Mouse (Mus musculus) spleen, adult 2 months (tissue): ENCODE data around the gene Akap12.

ENCODE experiments used
- CTCF ChIP-seq: fragments of 200-500 bp; IDR thresholded peaks from 2 replicates; pipeline ENCODE4 v1.5.1; 2011; ENCODE audit warnings: mild to moderate bottlenecking, inconsistent platforms; ENCODE audit not compliant: insufficient read depth, insufficient read length, insufficient replicate concordance; ENCODE audit errors: extremely low read depth
- POLR2A ChIP-seq: fragments of 200-500 bp; IDR thresholded peaks from 2 replicates; pipeline ENCODE4 v1.6.1; 2011; ENCODE audit warnings: low read depth, low read length, inconsistent platforms

GRCm38 (mm10) chr10:4239794-4240574, 26.2 kb upstream of the Akap12 start:
- TF ChIP-seq POLR2A (no peak), CTCF (no peak)
